Mouse (Mus musculus) heart, embryonic 11.5 days (tissue): ENCODE measurements around the gene Arhgap20. TPM values are rescaled to one million over a fixed set of nuclear protein-coding genes. Genes with fewer than 3 reads are reported as not detected.
A peak's percentile ranks its signal among the peaks of the same experiment; 100 is the strongest.

Source experiments
- ATAC-seq: fragments of 200-750 bp; cut with Nextera tagmentation; replicated peaks from 2 replicates; pipeline ENCODE4 v1.8.0; 2017; ENCODE audit warnings: moderate library complexity; ENCODE audit not compliant: insufficient number of reproducible peaks, low FRiP score, low TSS enrichment
- H3K27ac ChIP-seq: fragments of 300-500 bp; sonication (generic); 2 replicates; pipeline ENCODE4 v1.5.1; 2014; ENCODE audit warnings: mild to moderate bottlenecking, low read depth, low read length
- H3K27me3 ChIP-seq: fragments of 300-500 bp; sonication (generic); 2 replicates; pipeline ENCODE4 v1.6.1; 2014; ENCODE audit warnings: mild to moderate bottlenecking, low read length, mixed read lengths; ENCODE audit not compliant: control insufficient read depth, insufficient read depth
- H3K36me3 ChIP-seq: fragments of 300-500 bp; sonication (generic); 2 replicates; pipeline ENCODE4 v1.6.1; 2014; ENCODE audit warnings: mild to moderate bottlenecking, low read length, moderate library complexity, mixed read lengths; ENCODE audit not compliant: control insufficient read depth, insufficient read depth
- H3K4me1 ChIP-seq: fragments of 300-500 bp; sonication (generic); 2 replicates; pipeline ENCODE4 v1.6.1; 2014; ENCODE audit warnings: low read length; ENCODE audit not compliant: control insufficient read depth, insufficient read depth
- H3K4me2 ChIP-seq: fragments of 300-500 bp; sonication (generic); 2 replicates; pipeline ENCODE4 v1.6.1; 2014; ENCODE audit warnings: mild to moderate bottlenecking, moderate library complexity
- H3K4me3 ChIP-seq: fragments of 300-500 bp; sonication (generic); 2 replicates; pipeline ENCODE4 v1.5.1; 2014; ENCODE audit warnings: low read depth, low read length
- H3K9ac ChIP-seq: fragments of 300-500 bp; sonication (generic); 2 replicates; pipeline ENCODE4 v1.6.1; 2014; ENCODE audit warnings: mild to moderate bottlenecking, low read depth, low read length, moderate library complexity
- H3K9me3 ChIP-seq: fragments of 300-500 bp; sonication (generic); replicated peaks from 2 replicates; pipeline ENCODE4 v1.6.1; 2016; ENCODE audit warnings: low read length; ENCODE audit not compliant: control insufficient read depth
- WGBS: fragments of 180-500 bp; shearing (Covaris S2); extraction: QIAGEN DNeasy Blood & Tissue Kit; methylation state at CpG from one replicate; pipeline ENCODE4 v1.1.7; 2014; ENCODE audit not compliant: insufficient replicate concordance; 5-methylcytosine and 5-hydroxymethylcytosine counted together
- polyA plus RNA-seq: library from polyadenylated mRNA; unstranded; fragments of >200 nt; fragmentation: Nextera tagmentation; extraction: Ambion mirVana; gene quantifications from 2 replicates; pipeline ENCODE4 v1.2.1, GENCODE M21; 2014

The Arhgap20 gene
- polyA plus RNA-seq, result 0.59 and 0.94 TPM in 2 replicates

DNA sequence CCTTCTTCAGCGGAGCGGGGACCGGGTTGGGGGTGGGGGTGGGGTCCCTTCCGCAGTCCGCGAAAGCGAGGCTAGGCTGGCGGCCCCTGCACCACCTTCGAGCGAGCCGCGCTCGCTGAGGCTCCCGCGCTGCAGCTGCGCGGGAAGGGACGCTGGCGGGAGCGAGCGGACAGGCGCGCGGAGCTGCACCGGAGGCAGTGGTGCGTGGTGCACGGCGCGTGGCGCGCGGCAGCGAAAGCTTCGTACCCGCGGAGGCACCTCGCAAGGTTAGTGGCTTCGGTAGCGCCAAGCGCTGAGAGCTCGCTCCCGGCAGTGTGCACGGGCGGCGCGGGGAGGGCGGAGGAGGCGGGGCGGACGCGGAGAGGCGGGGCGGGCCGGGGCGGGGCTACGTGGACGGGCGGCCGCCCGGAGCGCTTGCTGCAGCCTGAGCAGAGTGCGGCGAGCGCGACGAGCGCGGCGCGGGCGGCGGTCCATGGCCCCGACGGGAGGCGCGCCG is at the start of gene Arhgap20:
Gene Arhgap20, plus strand, starts transcription at position 417 of the 496 bp plus-strand sequence.
- Histone ChIP-seq H3K27me3 (peaks cover 29% of the 10 kb centered on the region), H3K4me2 (peak within 1 kb of the TSS; percentile 87), H3K36me3 (no peaks in the 10 kb centered on the region), H3K9me3 (no peaks in the 10 kb centered on the region), H3K9ac (peak within 1 kb of the TSS; percentile 69), H3K27ac (no peak within 1 kb of the TSS), H3K4me3 (peak within 1 kb of the TSS; percentile 71), H3K4me1 (peaks cover 2% of the 10 kb centered on the region; the same call in 1 of the 2 replicates)
- under 1% methylated on average over 63 of the region's 77 CpGs for WGBS
- ATAC-seq, result peak; percentile 83

GRCm38 (mm10) chr9:51718793-51719192 is 46.3 kb upstream of the Arhgap20 start:
- Histone ChIP-seq H3K27ac (no peak overlapping the region), H3K4me1 (peaks cover 2% of the 10 kb centered on the region; the same call in 1 of the 2 replicates)
- 84% methylated on average over 3 of the region's 3 CpGs for WGBS

GRCm38 (mm10) chr9:51727960-51728359 is 37.2 kb upstream of the Arhgap20 start:
- no peak overlapping the region for H3K9ac ChIP-seq
- H3K27me3 ChIP-seq, result no peaks in the 10 kb centered on the region
- no peaks in the 10 kb centered on the region for H3K4me1 ChIP-seq
- H3K9me3 ChIP-seq, result no peaks in the 10 kb centered on the region
- no peak overlapping the region for H3K4me2 ChIP-seq
- WGBS, result 48% methylated on average over 6 of the region's 6 CpGs
- no peak for ATAC-seq
- no peak overlapping the region for H3K27ac ChIP-seq
- H3K4me3 ChIP-seq, result no peak overlapping the region
- H3K36me3 ChIP-seq, result no peaks in the 10 kb centered on the region

More at GRCm38 (mm10) chr9:51718793-51719192, 46.3 kb upstream of the Arhgap20 start:
- ATAC-seq, result no peak
- no peaks in the 10 kb centered on the region for H3K27me3 ChIP-seq
- H3K36me3 ChIP-seq, result no peaks in the 10 kb centered on the region
- no peak overlapping the region for H3K9ac ChIP-seq
- H3K4me3 ChIP-seq, result no peak overlapping the region
- no peak overlapping the region for H3K4me2 ChIP-seq
- no peaks in the 10 kb centered on the region for H3K9me3 ChIP-seq

GRCm38 (mm10) chr9:51735180-51736034 is 29.7 kb upstream of the Arhgap20 start:
- no peaks in the 10 kb centered on the region for H3K4me1 ChIP-seq
- 60% methylated on average over 9 of the region's 9 CpGs for WGBS
- H3K4me3 ChIP-seq, result no peak overlapping the region
- H3K36me3 ChIP-seq, result no peaks in the 10 kb centered on the region
- H3K27ac ChIP-seq, result no peak overlapping the region
- no peak overlapping the region for H3K4me2 ChIP-seq
- ATAC-seq, result no peak
- no peaks in the 10 kb centered on the region for H3K27me3 ChIP-seq
- no peak overlapping the region for H3K9ac ChIP-seq
- H3K9me3 ChIP-seq, result no peaks in the 10 kb centered on the region

- H3K9ac ChIP-seq, result no peak overlapping the region
- no peaks in the 10 kb centered on the region for H3K4me1 ChIP-seq
- H3K4me2 ChIP-seq, result no peak overlapping the region
- H3K9me3 ChIP-seq, result no peaks in the 10 kb centered on the region
- no peak for ATAC-seq
- no peaks in the 10 kb centered on the region for H3K36me3 ChIP-seq
- H3K4me3 ChIP-seq, result no peak overlapping the region
- H3K27me3 ChIP-seq, result no peaks in the 10 kb centered on the region
- H3K27ac ChIP-seq, result no peak overlapping the region
- WGBS, result 79% methylated on average over 5 of the region's 5 CpGs
Measured at GRCm38 (mm10) chr9:51736750-51737368, 28.3 kb upstream of the Arhgap20 start.

DNA sequence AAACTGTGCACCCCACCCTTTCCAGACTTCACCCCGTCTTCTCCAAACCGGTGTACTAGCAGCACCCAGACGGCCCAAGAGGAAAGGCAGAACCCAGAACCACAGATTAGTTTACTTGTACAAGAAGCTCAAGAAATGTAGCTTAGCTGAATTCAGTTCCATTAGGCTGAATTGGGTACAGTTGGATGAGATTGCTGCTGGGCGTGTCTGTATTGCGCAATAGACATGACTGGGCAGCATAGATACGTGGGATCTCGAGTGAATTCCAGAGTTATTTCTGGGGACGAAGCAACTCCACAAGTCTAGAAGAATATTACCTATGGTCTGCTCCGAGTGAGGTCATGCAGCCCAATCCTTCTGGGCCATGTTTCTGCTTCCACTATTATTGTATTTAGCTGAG is 26.8 kb upstream of the Arhgap20 start:
- no peak for ATAC-seq
- H3K36me3 ChIP-seq, result no peaks in the 10 kb centered on the region
- H3K9me3 ChIP-seq, result no peaks in the 10 kb centered on the region
- no peaks in the 10 kb centered on the region for H3K4me1 ChIP-seq
- no peak overlapping the region for H3K9ac ChIP-seq
- H3K27me3 ChIP-seq, result no peaks in the 10 kb centered on the region
- H3K27ac ChIP-seq, result no peak overlapping the region
- H3K4me3 ChIP-seq, result no peak overlapping the region
- H3K4me2 ChIP-seq, result no peak overlapping the region
- 85% methylated on average over 9 of the region's 9 CpGs for WGBS

DNA sequence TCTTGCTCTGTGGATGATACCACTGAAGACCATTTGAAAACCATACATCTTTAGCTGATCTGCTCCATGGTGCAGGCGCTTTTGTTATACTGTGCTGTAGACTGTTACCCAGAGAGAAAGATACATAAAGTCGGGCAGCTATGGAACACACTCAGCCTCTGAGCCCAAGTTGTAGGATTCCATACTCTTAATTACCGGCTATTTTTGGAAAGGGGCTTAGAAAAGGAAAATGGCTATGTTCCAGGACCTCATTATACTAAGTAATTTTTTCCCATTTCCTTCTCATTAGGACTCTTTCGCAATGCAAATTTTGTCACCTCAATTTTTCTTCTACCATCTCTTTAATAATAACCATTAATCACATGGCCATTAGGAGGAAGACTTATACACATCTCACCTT is 25.3 kb upstream of the Arhgap20 start:
- Histone ChIP-seq H3K4me1 (no peaks in the 10 kb centered on the region), H3K36me3 (no peaks in the 10 kb centered on the region), H3K4me2 (no peak overlapping the region), H3K9ac (no peak overlapping the region), H3K27me3 (no peaks in the 10 kb centered on the region), H3K9me3 (no peaks in the 10 kb centered on the region), H3K27ac (no peak overlapping the region), H3K4me3 (no peak overlapping the region)
- 88% methylated on average over 4 of the region's 4 CpGs for WGBS
- ATAC-seq, result no peak

DNA sequence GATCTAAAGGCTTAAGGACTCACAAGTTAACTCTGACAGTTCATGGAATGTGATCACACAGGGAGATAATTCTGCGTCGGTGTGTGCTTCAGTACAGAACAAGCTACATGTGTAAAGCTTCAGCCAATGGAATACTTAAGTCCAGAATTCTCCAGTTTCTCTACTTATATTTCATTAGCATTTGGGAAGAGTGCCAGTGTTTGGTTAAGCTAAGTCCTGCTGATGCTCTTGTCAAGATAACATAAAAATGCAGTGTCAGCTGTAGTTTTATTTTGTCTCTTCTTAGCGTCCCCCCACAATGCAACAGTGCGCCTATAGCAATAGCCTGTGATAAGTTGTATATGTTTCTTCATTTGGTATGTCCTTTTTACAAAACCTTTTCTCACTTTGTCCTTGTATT is 15.0 kb upstream of the Arhgap20 start:
- ATAC-seq, result no peak
- Histone ChIP-seq H3K4me1 (no peaks in the 10 kb centered on the region), H3K4me3 (no peak overlapping the region), H3K9me3 (no peaks in the 10 kb centered on the region), H3K9ac (no peak overlapping the region), H3K36me3 (no peaks in the 10 kb centered on the region), H3K27ac (no peak overlapping the region), H3K27me3 (no peaks in the 10 kb centered on the region), H3K4me2 (no peak overlapping the region)
- 61% methylated on average over 4 of the region's 4 CpGs for WGBS
